ENCODE assay signal across 4 mouse cellular contexts in the genomic region with DNA sequence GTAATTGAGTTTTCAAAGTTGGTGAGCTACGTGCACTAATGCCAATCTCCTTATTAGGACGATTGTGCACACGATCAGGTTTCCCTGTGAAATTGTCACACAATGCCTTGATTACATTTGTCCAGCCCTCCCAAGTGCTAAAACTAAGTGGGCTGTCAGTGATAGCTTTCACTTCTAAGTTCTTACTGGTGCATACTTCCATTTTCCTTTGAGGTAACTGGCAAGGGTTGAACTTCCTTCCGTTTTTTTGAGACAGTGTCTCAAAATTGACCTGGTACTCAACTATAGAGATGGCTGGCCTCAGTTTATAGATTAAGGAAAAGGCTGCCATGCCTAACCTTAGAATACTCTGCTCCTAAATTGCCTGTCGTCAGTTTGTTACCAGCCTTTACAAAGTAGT. TPM values are rescaled to one million over a fixed set of nuclear protein-coding genes. Genes with fewer than 3 reads are reported as not detected.
"Had no signal": no experiment of that assay in that cellular context is flagged by ENCODE, and none has a peak within 500 bp of the region (broad histone marks: within the 10 kb centered on the region; RNA-seq: fewer than 3 reads in every experiment).

No protein-coding gene starts in this region.

RNA-seq across cellular contexts. Expression of a gene that starts 16.1 kb away (rescaled TPM):
- total RNA-seq: heart, postnatal 25 days; heart, postnatal 4 days; hindbrain, postnatal 0 days; layer of hippocampus, postnatal 10 days had no signal
